Mouse (Mus musculus): ENCODE measurements around the gene Hibadh.
A peak's percentile ranks its signal among the peaks of the same experiment; 100 is the strongest.

The Hibadh gene

GRCm38 (mm10) chr6:52606746-52607347 is 33.3 kb downstream of the Hibadh start:
- H3K9me3 ChIP-seq (ENCODE audit: low read length): no peaks in the 10 kb centered on the region

GRCm38 (mm10) chr6:52601706-52602642 is 38.2 kb downstream of the Hibadh start:
- H3K4me3 ChIP-seq (replicated peaks; ENCODE audit: low read length): no peak overlapping the region
- H3K36me3 ChIP-seq (ENCODE audit: insufficient read depth, low read length): 0 out of 2 replicates have a peak, but pooled peaks cover 3% of the 10 kb centered on the region
- no peaks in the 10 kb centered on the region for H3K9me3 ChIP-seq (ENCODE audit: low read length)
- H3K4me1 ChIP-seq (replicated peaks; ENCODE audit: low read depth, low read length): peaks cover 34% of the 10 kb centered on the region
- no peak for TF ChIP-seq POU5F1 (IDR thresholded peaks at IDR 0.05; ENCODE audit: borderline replicate concordance, low read length)
- no peak for TF ChIP-seq NANOG (IDR thresholded peaks at IDR 0.05; ENCODE audit: borderline replicate concordance, low read length)
- no peak for TF ChIP-seq CTCF (conservative IDR thresholded peaks at IDR 0.05; ENCODE audit: low read length)
- H3K27me3 ChIP-seq (ENCODE audit: insufficient read depth, low read length): no peaks in the 10 kb centered on the region

More at GRCm38 (mm10) chr6:52606746-52607347, 33.3 kb downstream of the Hibadh start:
- no peak for TF ChIP-seq NANOG (IDR thresholded peaks at IDR 0.05; ENCODE audit: borderline replicate concordance, low read length)
- TF ChIP-seq POU5F1 (IDR thresholded peaks at IDR 0.05; ENCODE audit: borderline replicate concordance, low read length): no peak
- no peak for TF ChIP-seq CTCF (conservative IDR thresholded peaks at IDR 0.05; ENCODE audit: low read length)
- Histone ChIP-seq H3K4me1 (replicated peaks; ENCODE audit: low read depth, low read length) (peaks cover 13% of the 10 kb centered on the region), H3K4me3 (replicated peaks; ENCODE audit: low read length) (no peak overlapping the region), H3K27me3 (ENCODE audit: insufficient read depth, low read length) (no peaks in the 10 kb centered on the region), H3K36me3 (ENCODE audit: insufficient read depth, low read length) (peaks cover 47% of the 10 kb centered on the region)

GRCm38 (mm10) chr6:52601117-52601516 is 39.1 kb downstream of the Hibadh start:
- Histone ChIP-seq H3K4me1 (replicated peaks; ENCODE audit: low read depth, low read length) (peaks cover 43% of the 10 kb centered on the region), H3K27me3 (ENCODE audit: insufficient read depth, low read length) (no peaks in the 10 kb centered on the region), H3K36me3 (ENCODE audit: insufficient read depth, low read length) (no peaks in the 10 kb centered on the region), H3K9me3 (ENCODE audit: low read length) (no peaks in the 10 kb centered on the region), H3K4me3 (replicated peaks; ENCODE audit: low read length) (no peak overlapping the region)
- TF ChIP-seq POU5F1 (IDR thresholded peaks at IDR 0.05; ENCODE audit: borderline replicate concordance, low read length): no peak
- peak; percentile 49 for TF ChIP-seq CTCF (conservative IDR thresholded peaks at IDR 0.05; ENCODE audit: low read length)
- TF ChIP-seq NANOG (IDR thresholded peaks at IDR 0.05; ENCODE audit: borderline replicate concordance, low read length): no peak

GRCm38 (mm10) chr6:52594752-52595151 is 45.4 kb downstream of the Hibadh start:
- no peaks in the 10 kb centered on the region for H3K9me3 ChIP-seq (ENCODE audit: low read length)
- no peaks in the 10 kb centered on the region for H3K27me3 ChIP-seq (ENCODE audit: insufficient read depth, low read length)
- peaks cover 37% of the 10 kb centered on the region for H3K4me1 ChIP-seq (replicated peaks; ENCODE audit: low read depth, low read length)
- TF ChIP-seq NANOG (IDR thresholded peaks at IDR 0.05; ENCODE audit: borderline replicate concordance, low read length) (no peak), CTCF (conservative IDR thresholded peaks at IDR 0.05; ENCODE audit: low read length) (no peak), POU5F1 (IDR thresholded peaks at IDR 0.05; ENCODE audit: borderline replicate concordance, low read length) (no peak)
- H3K36me3 ChIP-seq (ENCODE audit: insufficient read depth, low read length): peaks cover 12% of the 10 kb centered on the region
- H3K4me3 ChIP-seq (replicated peaks; ENCODE audit: low read length): no peak overlapping the region

- TF ChIP-seq CTCF (conservative IDR thresholded peaks at IDR 0.05; ENCODE audit: low read length) (no peak), NANOG (IDR thresholded peaks at IDR 0.05; ENCODE audit: borderline replicate concordance, low read length) (no peak), POU5F1 (IDR thresholded peaks at IDR 0.05; ENCODE audit: borderline replicate concordance, low read length) (no peak)
- Histone ChIP-seq H3K4me1 (replicated peaks; ENCODE audit: low read depth, low read length) (peaks cover 8% of the 10 kb centered on the region), H3K36me3 (ENCODE audit: insufficient read depth, low read length) (peaks cover 22% of the 10 kb centered on the region), H3K4me3 (replicated peaks; ENCODE audit: low read length) (no peak overlapping the region), H3K27me3 (ENCODE audit: insufficient read depth, low read length) (no peaks in the 10 kb centered on the region), H3K9me3 (ENCODE audit: low read length) (no peaks in the 10 kb centered on the region)
These were observed 53.6 kb downstream of the Hibadh start for GRCm38 (mm10) chr6:52586564-52586963.

- Histone ChIP-seq H3K9me3 (ENCODE audit: low read length) (no peaks in the 10 kb centered on the region), H3K27me3 (ENCODE audit: insufficient read depth, low read length) (no peaks in the 10 kb centered on the region), H3K36me3 (ENCODE audit: insufficient read depth, low read length) (peaks cover 17% of the 10 kb centered on the region), H3K4me1 (replicated peaks; ENCODE audit: low read depth, low read length) (peaks cover 15% of the 10 kb centered on the region), H3K4me3 (replicated peaks; ENCODE audit: low read length) (no peak overlapping the region)
- no peak for TF ChIP-seq NANOG (IDR thresholded peaks at IDR 0.05; ENCODE audit: borderline replicate concordance, low read length)
- no peak for TF ChIP-seq CTCF (conservative IDR thresholded peaks at IDR 0.05; ENCODE audit: low read length)
- TF ChIP-seq POU5F1 (IDR thresholded peaks at IDR 0.05; ENCODE audit: borderline replicate concordance, low read length): no peak
These were observed 55.8 kb downstream of the Hibadh start for GRCm38 (mm10) chr6:52584383-52584782.

- Histone ChIP-seq H3K9me3 (ENCODE audit: low read length) (no peaks in the 10 kb centered on the region), H3K4me1 (replicated peaks; ENCODE audit: low read depth, low read length) (peaks cover 15% of the 10 kb centered on the region), H3K4me3 (replicated peaks; ENCODE audit: low read length) (no peak overlapping the region), H3K36me3 (ENCODE audit: insufficient read depth, low read length) (peaks cover 7% of the 10 kb centered on the region), H3K27me3 (ENCODE audit: insufficient read depth, low read length) (no peaks in the 10 kb centered on the region)
- TF ChIP-seq POU5F1 (IDR thresholded peaks at IDR 0.05; ENCODE audit: borderline replicate concordance, low read length) (no peak), CTCF (conservative IDR thresholded peaks at IDR 0.05; ENCODE audit: low read length) (no peak), NANOG (IDR thresholded peaks at IDR 0.05; ENCODE audit: borderline replicate concordance, low read length) (no peak)
These were observed 59.1 kb downstream of the Hibadh start for GRCm38 (mm10) chr6:52581081-52581480.

GRCm38 (mm10) chr6:52578322-52578721 is 61.9 kb downstream of the Hibadh start:
- H3K4me3 ChIP-seq (replicated peaks; ENCODE audit: low read length): no peak overlapping the region
- peaks cover 7% of the 10 kb centered on the region; the same call in 1 of the 2 replicates for H3K36me3 ChIP-seq (ENCODE audit: insufficient read depth, low read length)
- peaks cover 7% of the 10 kb centered on the region; the same call in 1 of the 2 replicates for H3K4me1 ChIP-seq (replicated peaks; ENCODE audit: low read depth, low read length)
- H3K9me3 ChIP-seq (ENCODE audit: low read length): no peaks in the 10 kb centered on the region
- no peaks in the 10 kb centered on the region for H3K27me3 ChIP-seq (ENCODE audit: insufficient read depth, low read length)
- TF ChIP-seq NANOG (IDR thresholded peaks at IDR 0.05; ENCODE audit: borderline replicate concordance, low read length) (no peak), CTCF (conservative IDR thresholded peaks at IDR 0.05; ENCODE audit: low read length) (no peak), POU5F1 (IDR thresholded peaks at IDR 0.05; ENCODE audit: borderline replicate concordance, low read length) (no peak)

Data from E14TG2a.4 (cell line).